Mouse (Mus musculus) ovary, postnatal 14 days (tissue): ENCODE measurements around the gene Kcnk13.

Experiments used
- DNase-seq: peaks from one replicate; pipeline ENCODE4 v3.0.0; 2022; ENCODE audit warnings: low spot score

Gene Kcnk13

DNA sequence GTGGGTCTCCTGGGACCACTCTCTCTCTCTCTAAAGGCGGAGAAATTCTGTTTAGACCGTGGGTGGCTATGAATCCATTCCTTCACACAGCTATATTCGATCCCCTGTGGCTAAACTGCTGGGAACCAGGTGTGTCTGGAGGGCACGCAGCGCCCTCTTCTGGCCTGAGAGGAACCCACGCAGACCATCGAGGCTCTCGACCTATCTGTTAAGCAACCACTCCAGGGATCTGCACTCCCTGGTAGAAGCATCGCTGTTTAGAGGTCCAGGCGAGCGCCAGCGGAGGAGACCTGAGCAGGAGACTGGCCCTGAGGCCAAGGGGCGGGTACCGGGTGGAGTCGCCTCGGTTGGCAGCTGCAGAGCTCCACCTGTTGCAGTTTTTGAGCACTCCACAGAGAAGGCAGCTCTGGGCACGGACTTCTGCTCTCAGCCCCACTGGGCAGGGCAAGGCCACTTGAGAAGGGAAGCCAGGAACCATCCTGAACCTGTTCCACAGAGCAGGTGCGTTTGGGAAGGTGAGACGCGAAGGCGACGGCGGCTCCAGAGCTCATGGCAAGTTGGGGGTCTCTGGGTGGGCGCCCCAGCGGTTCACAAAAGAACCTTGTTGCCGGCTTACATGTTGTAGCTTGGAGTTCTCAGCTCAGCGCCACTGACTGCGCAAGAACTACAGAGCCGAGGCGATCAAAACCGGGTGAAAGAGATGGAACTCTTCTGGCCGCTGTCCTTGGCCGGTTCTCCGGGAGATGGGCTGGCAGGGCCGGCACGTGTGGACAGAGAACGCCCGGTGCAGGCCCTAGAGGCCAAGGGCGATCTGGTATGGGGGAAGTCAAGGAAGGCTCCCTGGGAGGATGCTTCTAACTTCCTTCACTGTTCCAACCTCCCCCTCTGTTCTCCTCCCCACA is at the start of gene Kcnk13:
Gene Kcnk13, plus strand, starts transcription at position 199 of the 902 bp plus-strand sequence.
- peak; percentile 45 for DNase-seq

DNA sequence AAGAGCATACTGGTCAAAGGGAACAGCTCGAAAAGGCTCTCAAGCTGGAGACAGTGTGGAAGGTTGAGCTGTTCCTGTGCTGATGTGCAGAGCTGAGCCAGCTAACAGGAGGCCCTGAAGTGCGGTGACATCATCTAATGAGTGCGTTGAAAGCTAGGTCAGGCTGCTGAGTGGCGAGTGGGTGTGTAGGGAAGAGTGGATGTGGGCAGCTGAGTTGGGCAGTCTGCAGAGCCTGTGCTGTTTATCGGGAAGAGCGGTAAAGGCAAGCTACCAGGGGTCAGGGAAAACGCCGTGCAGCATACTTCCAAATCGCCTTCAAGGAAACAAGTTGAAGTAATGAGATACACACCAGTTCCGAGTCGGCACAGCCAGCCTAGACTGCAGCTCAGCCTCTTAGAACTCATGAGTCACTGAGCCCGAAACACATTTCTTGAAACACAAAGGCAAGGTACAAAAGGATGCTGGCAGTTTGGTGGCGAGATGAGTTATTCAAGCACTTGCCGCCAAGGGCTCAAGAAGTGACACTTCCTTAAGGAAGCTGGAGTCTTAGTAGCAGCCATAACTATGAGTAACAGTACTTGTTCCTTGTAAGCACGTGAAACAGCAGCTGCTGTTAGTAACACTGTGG is 46.4 kb upstream of the Kcnk13 start:
- no peak for DNase-seq

DNA sequence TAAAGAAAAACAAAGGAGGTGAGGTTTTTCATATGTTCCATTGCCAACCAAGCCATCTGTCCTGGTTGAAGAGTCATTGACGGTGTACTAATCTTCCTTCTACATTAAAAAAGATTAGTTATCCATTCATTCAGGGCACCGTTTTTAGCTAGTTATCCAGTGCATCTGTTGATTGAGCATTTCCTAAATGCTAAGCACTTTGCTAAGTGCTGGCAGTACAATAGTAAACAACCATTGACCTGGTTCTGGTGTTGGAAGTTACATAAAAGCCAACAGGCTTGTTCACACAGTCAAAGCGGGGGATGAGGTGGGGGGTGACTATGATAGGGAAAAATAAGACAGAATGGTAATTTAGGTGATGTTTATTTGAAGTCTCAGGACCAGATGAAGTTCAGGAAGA is 44.7 kb upstream of the Kcnk13 start:
- DNase-seq: no peak

DNA sequence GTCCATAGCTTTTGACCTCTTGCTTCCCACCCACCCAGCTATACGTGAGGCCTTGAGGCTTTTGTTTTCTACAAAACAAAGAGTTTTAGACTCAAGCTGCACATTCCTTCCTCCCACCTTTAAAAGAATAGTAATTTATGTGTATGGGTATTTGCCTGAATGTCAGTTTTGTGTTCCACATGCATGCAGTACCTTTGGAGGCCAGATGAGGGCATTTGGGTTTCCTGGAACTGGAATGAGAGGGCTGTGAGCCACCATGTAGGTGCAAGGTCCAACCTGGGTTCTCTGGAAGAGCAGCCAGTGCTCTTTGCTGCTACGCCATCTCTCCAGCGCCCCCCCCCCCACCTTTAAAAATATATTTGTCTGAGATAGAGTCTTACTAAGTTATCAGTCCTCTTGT is 43.3 kb upstream of the Kcnk13 start:
- no peak for DNase-seq

DNA sequence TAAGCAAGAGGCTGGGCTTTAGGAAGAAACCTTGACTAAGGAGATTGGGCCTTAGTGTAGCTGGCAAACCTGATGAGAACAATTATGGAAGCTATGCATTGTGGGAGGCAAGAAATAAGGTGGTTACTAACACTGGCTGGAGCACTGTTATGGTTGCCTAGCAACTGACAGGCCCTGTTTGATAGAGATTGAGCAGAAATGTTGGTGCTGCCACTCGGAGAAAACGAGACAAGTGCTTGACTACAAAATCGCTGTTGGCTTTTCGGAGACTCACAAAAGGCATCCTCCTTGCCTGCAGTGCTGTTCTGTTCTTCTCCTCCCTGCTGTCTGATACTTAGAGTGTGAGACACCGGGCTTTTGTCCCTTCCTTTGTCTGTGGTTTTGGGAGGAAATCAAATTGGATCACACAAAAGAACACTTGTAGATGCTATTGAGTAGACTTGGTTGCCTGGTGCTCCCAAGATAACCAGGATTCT is 41.1 kb upstream of the Kcnk13 start:
- DNase-seq: no peak

DNA sequence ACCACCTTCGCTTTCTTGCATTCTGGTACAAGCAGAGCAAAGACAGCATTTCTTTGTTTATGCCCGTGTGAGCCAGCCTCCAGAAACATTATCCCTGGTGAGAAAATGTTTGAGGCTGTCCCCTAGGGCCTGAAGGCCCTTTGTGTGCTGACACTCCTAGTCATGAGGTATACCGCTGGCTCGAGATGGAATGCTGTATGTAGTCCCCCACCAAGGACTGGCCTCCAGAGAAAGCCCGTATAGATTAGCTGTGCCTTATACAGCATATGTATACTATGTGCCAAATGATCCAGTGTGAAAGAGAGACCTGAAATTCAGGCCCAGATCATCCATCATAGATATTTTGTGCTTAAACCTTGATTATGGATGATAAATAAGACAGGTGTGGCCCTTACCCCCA is 40.6 kb upstream of the Kcnk13 start:
- DNase-seq: no peak

DNA sequence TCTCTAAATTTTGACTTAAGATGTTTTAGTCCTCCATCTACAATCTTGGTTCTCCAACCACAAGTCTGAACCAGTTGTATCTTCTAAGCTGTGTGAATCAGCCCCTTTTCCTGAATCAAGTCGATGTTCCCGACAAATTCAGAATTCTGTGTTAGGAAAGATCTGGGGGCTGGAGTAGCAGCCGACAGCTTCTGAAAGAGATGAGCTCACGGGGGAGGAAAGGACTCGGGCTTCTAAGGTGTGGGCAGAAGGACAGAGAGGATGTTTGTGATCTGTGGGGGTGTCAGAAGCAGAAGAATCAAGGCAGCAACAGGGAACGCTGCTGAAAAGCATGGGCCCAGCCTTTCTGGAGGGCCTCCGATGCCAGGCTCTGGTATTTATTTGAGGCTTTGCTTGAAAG is 36.0 kb upstream of the Kcnk13 start:
- no peak for DNase-seq

DNA sequence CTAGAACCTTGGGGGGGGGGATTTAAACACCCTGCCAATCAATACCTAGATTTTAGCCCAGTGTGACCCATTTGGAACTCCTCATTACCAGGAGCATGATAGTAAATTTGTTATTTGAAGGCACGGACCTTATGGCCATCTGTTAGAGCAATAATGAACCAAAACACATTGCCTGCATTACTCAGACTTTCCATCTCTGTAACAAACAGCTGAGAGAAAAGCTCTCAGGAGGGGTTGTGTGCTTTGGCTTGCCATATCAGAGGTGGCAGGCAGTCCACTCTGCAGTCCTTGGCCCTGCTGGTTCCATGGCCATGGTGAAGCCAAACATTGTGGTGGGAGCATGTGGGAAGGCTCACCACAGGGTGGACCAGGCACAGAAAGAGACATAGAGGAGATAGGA is 35.1 kb upstream of the Kcnk13 start:
- DNase-seq: no peak

DNA sequence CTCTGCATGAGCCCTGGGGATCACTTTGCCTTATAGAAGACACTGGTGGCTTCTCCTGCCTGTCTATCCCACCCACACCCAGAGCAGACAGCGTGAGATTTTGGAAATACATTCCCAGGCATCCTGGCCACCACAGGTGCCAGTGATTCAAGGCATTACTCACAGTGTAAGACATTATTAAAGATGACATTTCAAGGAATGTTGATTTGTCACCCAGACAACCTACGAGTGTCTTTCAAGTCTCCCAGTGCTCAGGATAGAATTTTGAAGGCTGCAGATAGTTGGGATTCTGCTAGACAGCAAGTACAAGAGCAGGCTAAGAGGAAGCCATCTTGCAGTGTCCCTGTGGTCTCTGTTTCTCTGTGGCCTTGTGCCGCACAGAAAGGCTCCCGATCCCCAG is 32.1 kb upstream of the Kcnk13 start:
- DNase-seq: no peak

DNA sequence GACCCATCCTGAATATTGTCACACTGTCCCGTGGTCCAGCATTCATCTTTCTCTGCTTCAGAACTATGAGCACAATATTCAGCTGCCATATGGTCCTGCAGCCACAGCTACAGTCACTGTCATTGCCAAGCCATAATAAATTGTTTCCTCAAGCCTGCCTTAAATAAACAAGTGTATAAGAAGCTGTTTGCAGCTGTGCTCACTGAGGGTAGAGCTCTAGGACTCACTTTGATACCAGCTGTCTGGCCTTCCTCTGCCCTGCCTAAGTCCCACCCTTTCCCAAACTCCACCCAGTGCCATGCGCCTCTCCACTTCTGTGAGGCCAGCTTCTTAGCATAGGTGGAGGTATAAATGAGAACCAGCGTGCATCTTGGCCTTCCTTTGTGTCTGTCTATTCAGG is 30.7 kb upstream of the Kcnk13 start:
- DNase-seq: no peak

DNA sequence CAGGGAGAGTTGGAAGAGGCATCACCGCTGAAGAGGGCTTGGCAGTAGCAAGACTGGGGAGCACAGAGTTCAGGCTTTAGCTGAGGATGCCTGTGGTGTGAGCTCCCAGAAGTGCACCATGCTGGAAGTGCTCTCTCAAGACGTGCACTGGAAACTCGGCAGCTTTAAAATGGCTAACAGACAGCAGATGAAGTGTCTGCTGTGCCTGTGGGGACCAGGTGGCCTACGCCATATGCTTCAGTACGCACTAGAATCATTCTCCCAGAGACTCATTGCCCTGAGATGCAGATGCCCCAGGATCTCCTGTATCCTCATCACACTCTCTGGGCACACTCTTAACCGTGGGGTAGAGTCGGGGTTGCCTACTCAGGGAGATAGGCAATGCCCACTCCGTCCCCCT is 28.9 kb upstream of the Kcnk13 start:
- no peak for DNase-seq

DNA sequence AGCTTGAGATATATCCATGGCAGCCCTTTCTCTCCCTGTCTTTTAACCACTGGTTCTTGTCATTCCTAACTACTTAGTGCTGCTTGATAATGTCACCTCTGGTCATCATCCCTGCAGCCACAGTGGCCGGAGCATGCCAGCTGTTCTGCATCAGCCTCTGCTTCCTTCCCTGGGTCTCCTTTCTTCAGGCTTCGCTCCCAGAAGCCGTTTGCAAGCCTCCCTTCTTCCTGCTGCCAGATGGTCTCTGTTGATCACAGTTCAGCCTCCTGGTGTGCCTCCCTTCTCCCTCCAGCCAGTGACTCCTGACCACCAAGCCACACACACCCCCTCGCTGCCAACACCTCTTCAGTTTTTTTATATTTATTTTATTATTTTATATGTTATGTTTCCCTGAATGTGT is 25.8 kb upstream of the Kcnk13 start:
- no peak for DNase-seq

DNA sequence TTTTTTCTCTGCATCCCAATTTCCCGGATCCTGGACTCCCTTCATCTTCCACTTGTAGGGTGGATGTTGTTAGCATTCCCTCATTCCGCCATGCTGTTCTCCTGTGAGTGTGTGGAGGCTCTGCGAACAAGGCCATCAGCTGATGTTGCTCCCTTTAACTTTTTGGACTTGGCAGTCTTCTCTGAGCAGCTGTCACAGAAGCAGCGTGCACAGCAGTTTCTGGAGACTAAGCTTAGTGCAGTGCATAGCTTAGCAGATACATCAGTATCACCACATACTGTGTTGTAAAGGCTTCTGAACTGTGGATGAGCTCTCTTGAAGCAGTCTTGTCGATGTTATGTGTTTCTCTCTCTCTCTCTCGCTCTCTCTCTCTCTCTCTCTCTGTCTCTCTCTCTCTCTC is 25.1 kb upstream of the Kcnk13 start:
- DNase-seq: no peak

DNA sequence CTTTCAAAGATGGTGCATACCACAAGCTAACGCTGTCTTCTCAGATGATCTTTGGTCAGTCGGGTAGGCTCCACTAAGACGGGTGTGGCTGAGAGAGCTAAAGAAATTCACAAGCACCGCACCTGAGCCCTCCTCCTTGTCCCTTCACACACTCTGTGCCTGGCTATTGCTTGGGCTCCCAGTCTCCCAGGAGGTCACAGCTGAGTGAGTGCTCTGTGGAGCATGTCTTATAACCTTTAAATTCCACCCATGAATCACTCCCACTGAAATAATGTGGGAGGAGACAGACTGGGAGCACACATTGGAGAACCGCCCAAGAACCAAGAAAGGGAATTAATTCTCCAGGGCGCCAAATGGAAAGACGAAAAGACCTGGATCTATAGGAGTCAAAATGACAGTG is 23.6 kb upstream of the Kcnk13 start:
- DNase-seq: no peak

DNA sequence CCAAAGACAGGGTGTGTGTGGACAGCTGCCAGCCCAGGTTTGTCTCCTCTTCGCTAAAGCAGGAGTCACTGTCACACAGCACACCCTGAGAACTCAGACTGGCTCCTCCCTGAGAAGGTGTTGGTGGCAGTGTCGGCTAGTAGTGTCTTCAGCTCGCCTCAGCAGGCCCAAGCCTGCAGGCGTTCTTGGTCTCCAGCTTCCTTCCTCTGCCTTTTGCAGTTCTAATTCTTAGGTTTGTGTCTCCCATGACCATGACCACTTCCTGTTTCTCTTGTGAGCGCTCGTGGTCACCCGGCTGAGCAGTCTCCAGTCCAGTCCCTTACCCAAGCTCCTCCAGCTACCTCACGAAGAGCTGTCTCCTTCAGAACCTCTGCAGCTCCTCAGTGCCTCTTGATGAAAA is 21.9 kb upstream of the Kcnk13 start:
- DNase-seq: no peak

DNA sequence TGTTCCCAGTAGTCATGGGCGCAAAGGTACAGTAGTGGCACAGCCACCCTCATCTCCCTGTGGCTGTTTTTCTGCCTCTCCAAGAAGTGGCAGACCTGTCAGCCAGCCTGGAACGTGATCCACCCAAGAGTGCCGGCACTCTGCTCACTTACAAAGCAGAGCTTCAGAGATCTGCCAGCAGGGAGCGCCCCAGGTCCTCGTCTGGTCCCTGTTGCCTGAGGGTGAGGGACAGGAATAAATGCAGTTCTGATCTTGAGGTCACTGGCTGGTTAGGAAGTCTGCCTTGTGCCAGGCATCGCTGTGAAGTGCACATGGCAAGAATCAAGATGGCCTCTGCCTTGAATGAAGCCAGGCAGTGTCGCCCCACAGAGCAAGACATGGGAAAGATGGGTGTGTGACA is 11.4 kb upstream of the Kcnk13 start:
- peak; percentile 47 for DNase-seq

DNA sequence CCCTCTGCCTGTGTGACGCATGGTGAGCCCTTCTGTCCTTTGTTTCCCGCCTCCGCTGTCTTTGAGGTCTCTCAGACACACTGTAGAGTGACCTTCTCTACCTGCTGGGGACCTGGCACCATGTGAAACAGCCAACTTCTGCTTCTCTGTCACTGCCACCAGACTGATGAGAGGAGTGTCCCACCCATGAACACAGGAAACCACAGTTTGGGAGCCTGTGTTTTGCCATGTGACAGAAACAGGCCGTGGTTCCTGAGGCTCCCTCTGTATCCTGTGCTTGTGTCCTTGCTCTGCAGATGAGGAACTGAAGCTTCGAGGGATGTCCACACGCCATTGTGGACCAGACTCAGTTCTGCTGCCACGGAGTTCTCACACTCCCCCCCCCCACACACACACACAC is 7.9 kb upstream of the Kcnk13 start:
- DNase-seq: no peak

DNA sequence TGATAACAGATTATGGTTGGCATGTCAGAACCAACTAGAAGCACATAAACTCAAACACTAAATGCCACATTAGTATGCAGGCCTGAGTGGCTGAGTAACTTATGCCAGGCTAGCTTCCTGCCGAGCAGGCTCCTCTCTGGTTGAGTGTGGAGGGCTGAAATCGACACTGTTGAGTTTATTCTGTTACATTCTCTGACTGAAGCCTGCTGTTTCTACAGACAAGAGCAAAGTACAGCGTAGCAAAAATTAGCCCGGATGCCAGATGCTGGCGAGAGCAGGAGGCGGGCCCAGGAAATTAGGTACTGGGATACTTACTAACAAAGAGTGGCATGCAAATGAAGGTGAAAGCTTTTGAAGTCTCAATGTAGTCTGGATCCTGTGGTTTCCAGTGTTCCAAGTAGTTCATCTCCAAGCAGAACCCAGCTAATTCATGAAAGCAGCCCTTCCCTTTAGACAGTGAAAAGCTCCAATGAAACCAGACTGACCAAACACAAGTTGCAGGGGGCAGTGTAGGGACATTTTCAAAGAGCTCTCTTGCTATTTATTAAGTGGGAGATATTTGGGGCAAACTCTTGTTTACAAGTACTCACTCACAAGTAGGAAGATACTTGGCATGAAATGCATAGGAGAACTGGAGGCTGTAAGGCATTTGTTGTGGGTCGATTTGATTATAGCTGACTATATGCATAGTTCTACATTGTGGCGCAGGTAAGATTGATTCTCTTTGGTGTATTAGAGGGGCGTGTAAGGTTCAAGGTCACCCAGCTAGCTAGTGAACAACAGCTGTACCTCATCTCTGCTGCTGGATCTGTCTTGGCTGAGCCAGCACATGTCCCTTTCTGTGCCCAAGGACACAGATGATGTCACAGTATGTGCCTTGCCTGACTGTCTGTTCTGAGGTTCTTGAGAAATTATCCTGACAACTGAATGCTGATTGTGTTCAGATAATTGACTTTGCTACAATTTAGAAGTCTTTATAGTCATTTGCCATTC is 5.9 kb upstream of the Kcnk13 start:
- DNase-seq: no peak

DNA sequence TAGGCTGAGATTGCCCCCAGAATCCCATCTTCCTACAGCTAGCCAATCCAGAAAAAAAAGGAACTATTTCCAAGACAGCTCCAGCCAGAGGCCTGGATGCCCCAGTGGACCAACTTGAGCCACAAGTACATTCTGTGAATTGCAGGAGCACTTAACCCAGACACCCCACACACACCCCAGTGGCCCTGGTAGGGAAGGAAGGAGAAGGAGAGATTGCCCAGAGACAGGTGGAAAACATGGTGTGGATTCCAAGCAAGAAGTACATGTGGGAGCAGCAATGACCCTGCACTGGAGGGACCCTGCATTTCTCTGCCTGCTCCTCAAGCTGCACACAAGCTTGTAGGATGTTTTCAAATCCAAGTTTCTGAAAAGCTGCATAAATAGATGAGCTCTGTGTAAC is 5.0 kb upstream of the Kcnk13 start:
- no peak for DNase-seq

DNA sequence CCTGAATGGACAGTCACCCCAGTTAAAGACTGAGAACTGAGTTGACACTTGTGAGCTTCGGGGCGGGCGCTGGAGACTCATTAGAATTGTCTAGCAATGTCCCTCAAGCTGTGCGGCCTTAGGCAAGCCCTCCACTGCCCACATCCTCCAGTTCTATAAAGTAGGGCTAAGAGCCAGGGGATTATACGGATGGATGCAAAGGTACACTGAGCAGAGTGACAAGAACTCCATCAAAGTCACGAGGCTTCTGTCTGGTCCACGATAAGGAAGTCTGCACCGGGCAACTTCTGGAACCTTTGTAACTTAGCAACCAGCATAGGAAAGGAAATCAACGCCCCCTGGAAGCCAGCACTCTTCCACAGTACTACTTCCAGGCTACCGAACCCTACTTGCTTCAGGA is 4.4 kb upstream of the Kcnk13 start:
- DNase-seq: no peak

DNA sequence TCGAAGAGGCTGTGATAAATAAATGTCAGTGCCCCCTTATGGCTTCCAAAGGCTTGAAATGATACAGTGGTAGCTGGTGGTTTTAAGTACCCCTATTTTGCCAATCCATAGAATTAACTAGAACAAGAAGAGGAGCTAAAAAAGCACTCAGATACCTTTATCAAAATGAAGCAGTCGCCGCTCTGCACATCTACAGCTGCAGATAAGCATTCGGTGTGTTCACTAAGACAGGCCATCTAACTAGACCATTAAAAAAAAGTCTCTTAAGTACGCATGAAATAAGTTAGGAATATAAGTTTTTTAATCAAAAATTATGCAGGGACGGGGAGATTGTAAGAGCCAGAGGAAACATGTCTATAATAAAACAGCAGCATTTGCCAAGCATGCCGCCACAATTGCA is 3.6 kb upstream of the Kcnk13 start:
- DNase-seq: no peak
